In genomic region chr16:38197299-38197698, GRCm38 (mm10) we compare ENCODE assay signal across 9 mouse cellular contexts.
DNase-seq lines count a peak whose midpoint lies in the region; ATAC-seq and TF ChIP-seq lines count a peak whose summit lies in the region.
"Had no signal": no experiment of that assay in that cellular context is flagged by ENCODE, and none has a peak within 500 bp of the region (broad histone marks: within the 10 kb centered on the region; RNA-seq: fewer than 3 reads in every experiment).

No protein-coding gene starts in this region.

- intact Hi-C loops in heart, postnatal 36 days (cut with DNase I), result loop anchor here (1.0 to 5.0 kb wide), 4 partner anchors 203 to 510 kb away; no protein-coding TSS in a partner anchor

- H3K27me3 ChIP-seq in Patski, result no peaks in the 10 kb centered on the region
- H3K27me3 ChIP-seq: liver, embryonic 15.5 days had no signal

- CTCF ChIA-PET in Patski (lab: Charles Lee), result interaction anchor here (0.7 to 4.2 kb wide), 21 partner anchors 8 to 410 kb away, joined by 3 to 40 read pairs (median 3); partner anchors contain the start of gene Gsk3b

- in situ Hi-C loops in Patski (cut with MboI; ENCODE audit: low pct_unique_long_range_greater_than_20kb), result loop anchor here (5.0 to 10.0 kb wide), 3 partner anchors 100 to 512 kb away; no protein-coding TSS in a partner anchor

- peak; percentile 69 for DNase-seq in gastrocnemius, adult 18-20 months (ENCODE audit: low spot score)
- no peak for DNase-seq in gastrocnemius, postnatal 25 days
- no peak for DNase-seq in Patski (ENCODE audit: low read depth, low spot score)
- peak; percentile 85 to 87 for DNase-seq in cerebellum, postnatal 14 days
- peak; percentile 61 to 70 for DNase-seq in heart, postnatal 36 days
- DNase-seq in layer of hippocampus, adult 8-10 months (ENCODE audit: low spot score in 2 of 2), result peak; percentile 29 to 56
- DNase-seq in right cerebral cortex, postnatal 4 days, result peak; percentile 55

- peak; percentile 44 for ATAC-seq in Patski
- peak; percentile 93 for ATAC-seq in megakaryocyte progenitor cell, adult 5-6 weeks (replicated peaks; ENCODE audit: poor library complexity)

- POLR2A ChIA-PET in Patski (lab: Charles Lee), result interaction anchor here (1.5 kb wide), 1 partner anchor 10 kb away, joined by 9 read pairs; no protein-coding TSS in a partner anchor

- TF ChIP-seq CTCF in Patski (IDR thresholded peaks at IDR 0.05), result peak; percentile 71

Comparison
In these comparisons a context has a peak if more than half of its experiments do, and no peak if none do; other contexts are left out.
1. DNase-seq: peak in gastrocnemius, adult 18-20 months (single experiment), cerebellum, postnatal 14 days (2 of 2), heart, postnatal 36 days (2 of 2), layer of hippocampus, adult 8-10 months (2 of 2) and right cerebral cortex, postnatal 4 days (single experiment); none in gastrocnemius, postnatal 25 days (single experiment) and Patski (single experiment).